Mouse (Mus musculus) left cerebral cortex, postnatal 10 days (tissue): ENCODE data around the gene Crat. TPM values are rescaled to one million over a fixed set of nuclear protein-coding genes. Genes with fewer than 3 reads are reported as not detected.
A peak's percentile ranks its signal among the peaks of the same experiment; 100 is the strongest.

Experiments used
- DNase-seq, 2 experiments: peaks; one replicate each; pipeline ENCODE4 v3.0.0; 2021 to 2022; ENCODE audit warnings: low spot score in 2 of 2, mixed read lengths in 1 of 2; ENCODE audit errors: extremely low spot score in 1 of 2
- intact Hi-C: fragments of 180-260 bp; cut with DNase I; formaldehyde crosslinking; loops from one replicate; pipeline ENCODE4 v1.15.1; 2025
- total RNA-seq, 2 experiments: library from RNA; stranded (reverse); gene quantifications; 2 replicates each; pipeline ENCODE4 v1.2.3; 2021

The Crat gene
- total RNA-seq, 2 experiments from 2014 or later, result 39.7 to 40.3 TPM

DNA sequence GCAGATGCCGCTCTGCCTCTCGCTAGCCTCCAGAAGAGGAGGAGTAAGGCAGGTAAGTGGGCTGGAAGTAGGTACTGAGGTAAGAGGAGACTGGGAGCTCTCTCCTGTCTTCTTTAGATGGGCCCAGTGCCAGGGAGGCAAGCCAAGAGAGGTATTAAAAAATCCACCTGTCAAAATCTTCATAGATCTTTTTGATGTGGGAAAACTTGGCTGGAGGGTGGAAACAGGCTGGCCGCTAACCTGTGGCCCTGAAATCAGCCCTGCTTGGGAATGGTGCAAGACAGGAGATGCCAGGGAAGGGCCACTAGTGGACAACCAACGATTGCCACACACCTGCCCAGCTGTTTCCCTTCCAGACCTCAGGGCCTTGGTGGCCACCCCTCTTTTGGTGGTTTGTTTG is 1.5 kb downstream of the Crat start:
- intact Hi-C loops, result no loop called here
- DNase-seq, result no peak

DNA sequence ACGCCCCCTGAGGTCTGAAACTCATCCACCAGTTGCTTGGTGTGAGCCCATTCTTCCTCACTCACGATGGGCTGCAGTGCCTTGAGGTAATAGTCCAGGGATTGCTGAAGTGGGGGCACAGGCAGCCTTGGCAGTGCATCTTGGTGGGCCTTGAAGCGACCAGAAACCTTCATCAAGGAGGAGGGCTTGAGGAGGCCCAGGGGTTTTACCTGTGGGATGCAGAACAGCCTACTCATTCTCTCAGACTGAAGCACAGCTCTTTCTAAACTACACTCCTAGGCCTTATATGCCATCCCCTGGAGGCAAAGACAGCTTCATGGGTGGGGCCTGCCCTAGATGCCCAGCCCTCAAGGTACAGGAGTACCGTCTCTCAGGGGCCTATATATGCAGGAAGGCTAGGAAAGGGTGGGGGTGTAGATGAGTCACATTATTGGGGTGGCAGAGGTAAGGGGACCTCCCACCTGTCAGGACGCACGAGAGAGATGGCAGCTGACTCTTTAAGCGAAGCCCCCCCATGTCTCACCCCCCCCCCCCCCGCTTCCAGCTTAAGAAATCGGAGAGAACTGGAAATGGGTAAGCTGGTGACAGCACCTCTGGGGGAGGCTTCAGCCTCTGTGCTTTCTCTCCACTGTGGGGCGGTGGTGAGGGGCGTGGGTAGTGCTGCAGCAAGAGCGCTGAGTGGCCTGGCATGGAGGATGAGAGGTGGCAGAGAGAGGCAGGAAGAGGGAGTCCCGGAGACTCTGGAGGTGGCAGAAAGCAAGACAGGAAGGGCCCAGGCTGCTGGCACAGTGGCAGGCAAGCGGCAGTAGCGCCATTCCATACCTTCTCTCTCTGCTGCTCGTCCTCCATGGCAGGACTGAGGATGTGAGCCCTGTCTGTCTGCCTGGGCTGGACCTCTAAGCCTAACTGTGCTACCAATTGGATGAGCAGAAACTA is 2.3 kb downstream of the Crat start:
- intact Hi-C loops, result no loop called here

DNA sequence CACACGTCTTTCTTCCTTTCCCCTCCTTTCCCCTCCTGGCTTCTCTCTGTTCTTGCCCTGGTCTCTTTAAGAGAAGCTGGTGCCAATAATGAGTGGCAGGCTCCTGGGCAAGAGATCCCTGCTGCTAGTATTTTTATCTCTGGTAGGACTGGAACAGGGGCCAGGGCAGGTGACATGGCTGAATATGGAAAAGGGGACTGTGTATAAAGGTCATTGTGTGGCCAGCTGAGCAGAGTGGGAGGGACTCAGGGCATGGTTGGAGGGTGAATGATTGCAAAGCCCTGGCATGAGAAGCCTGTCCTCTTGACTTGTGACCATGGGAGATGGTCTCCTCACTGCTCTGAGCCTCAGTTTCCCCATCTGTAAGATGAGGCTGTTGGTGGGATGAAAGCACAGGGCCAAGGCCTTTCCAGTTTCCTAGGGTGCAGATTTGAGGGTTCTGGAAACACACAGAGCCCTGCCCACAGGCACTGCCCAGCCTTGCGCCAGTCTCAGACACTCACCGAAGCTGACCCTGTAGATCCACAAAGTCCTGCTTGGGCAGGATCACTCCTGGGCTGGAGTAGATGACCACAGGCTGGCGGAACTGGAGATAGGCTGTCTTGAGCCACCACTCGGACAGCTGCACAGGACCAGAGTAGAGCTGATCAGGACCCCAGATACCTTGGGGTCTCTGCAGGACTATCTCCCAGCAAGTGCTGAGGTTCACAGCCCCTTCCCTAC is 6.0 kb downstream of the Crat start:
- intact Hi-C loops, result no loop called here
- DNase-seq, result no peak

More for the DNA sequence above, 2.3 kb downstream of the Crat start:
- peak in 1 of 2 experiments; percentile 65 for DNase-seq

DNA sequence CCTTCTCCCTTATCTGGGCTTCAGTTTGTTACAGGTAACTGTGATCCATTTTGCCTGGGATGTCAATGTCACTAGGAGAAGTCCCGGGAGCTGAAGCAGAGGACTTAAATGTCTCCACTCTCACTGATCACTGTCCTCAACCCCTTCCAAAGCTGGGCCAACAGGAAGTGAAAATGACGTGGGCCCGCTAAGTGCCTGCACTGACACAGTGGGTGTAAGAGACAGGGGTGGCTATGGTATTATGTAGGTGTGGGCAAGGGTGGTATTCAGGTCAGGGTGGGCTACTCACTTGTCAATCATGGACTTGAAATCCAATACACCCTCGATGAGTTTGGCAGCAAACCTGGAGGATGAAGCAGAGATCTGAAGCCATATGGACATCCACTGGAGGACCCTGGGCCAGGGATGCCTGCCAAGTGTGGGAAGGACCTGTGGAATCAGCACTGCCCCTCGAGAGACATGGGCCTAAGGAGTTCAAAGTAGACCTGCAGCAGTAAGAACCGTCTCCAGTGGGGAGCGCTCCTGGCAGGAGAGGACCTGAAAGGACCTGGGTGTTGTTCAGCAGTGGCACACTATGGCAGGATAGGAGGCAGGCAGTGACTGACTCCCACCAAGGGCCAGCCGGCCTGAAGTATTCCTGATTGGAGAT is 7.0 kb downstream of the Crat start:
- intact Hi-C loops, result no loop called here
- DNase-seq, result no peak

DNA sequence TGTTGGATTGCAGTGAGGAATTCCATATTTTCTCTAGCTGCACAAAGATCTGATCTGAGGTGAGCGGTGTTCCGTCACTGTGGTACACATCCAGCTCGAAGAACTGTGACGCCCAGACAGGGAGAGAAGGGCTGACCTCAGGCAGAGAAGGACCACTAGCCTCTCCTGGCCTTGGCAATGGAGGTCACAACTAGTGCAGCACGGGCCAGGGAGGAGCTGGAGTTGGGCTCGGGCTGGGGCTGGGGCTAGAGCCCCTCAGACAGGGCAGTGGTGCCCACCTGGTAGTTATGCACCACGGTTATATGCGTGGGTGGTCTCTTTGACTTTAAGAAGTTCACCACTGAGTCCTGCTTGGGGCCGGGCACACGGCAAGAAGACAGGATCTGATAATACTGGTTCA is 7.8 kb downstream of the Crat start:
- DNase-seq, result no peak
- intact Hi-C loops, result no loop called here

GRCm38 (mm10) chr2:30407221-30407620 is 8.4 kb downstream of the Crat start:
- DNase-seq, result no peak
- intact Hi-C loops, result no loop called here

- DNase-seq, result no peak
- intact Hi-C loops, result no loop called here
These were observed 11.7 kb downstream of the Crat start for GRCm38 (mm10) chr2:30403870-30404269.

DNA sequence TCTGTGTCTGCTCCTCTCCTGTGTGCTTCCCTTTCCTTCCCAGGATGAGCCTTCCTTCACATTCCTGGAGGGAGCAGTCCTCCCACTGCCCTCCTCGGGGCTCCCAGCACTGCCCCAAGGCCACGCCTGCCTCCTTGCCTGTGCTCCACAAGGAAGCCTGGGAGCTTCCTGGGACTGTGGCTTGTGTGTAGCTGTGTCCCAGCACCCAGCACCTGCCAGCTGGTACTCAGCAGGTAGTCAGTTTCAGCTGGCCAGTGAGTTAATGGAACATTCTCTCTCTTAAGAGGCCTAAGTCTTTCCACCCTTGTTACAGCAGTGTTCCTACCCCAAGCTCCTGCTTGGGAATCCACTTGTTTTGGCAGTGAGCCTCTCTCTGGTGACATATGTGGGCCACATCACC is 12.8 kb downstream of the Crat start:
- DNase-seq, result no peak
- intact Hi-C loops, result no loop called here

DNA sequence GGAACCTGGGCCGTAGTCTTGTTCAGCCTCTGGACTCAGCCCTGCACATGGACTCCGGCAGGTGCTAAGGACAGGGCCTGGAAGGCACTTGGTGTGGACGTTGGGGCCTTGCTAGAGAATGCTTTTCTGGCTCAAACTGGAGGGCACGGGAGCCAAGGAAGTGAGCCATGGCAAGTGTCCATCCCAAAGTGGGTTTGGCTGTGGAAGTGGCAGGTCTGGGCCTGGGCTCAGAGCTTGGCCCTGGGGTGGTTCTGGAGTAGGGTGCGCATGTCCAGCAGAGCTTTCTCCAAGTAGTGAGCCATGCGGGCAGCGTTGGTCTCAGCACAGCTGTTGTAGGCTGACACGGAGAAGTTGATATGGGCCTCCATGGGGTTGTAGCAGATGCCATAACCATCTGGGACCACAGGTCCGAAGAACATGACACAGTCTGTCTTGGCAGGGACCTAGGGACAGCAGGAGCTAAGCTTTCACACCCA is 13.2 kb downstream of the Crat start:
- DNase-seq, result no peak
- intact Hi-C loops, result no loop called here

GRCm38 (mm10) chr2:30401581-30401980 is 14.0 kb downstream of the Crat start:
- no peak for DNase-seq
- intact Hi-C loops, result no loop called here

- intact Hi-C loops, result no loop called here
- DNase-seq, result no peak
These were observed 16.1 kb downstream of the Crat start for GRCm38 (mm10) chr2:30399191-30400171.

GRCm38 (mm10) chr2:30397986-30398512 is 17.6 kb downstream of the Crat start:
- no peak for DNase-seq
- intact Hi-C loops, result no loop called here

DNA sequence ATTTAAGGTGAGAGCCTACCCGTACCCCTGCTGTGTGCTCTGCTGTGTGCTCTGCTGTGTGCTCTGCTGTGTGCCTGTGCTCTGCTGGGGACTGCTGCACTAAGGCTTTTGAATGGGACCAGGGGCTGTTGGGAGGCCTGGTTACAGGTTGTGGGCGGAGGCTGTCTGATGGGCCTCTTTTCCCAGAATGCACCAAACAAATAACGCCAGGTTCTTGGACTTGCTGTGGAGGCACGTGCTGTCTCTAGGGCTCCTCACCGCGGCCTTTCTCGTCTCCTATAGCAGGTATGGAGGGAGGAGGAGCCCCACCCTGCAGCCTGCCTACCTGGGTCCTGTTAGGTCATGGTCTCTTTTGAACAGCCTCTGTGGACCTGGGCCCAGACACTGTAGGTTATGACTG is 19.4 kb downstream of the Crat start:
- DNase-seq, result no peak
- intact Hi-C loops, result no loop called here

DNA sequence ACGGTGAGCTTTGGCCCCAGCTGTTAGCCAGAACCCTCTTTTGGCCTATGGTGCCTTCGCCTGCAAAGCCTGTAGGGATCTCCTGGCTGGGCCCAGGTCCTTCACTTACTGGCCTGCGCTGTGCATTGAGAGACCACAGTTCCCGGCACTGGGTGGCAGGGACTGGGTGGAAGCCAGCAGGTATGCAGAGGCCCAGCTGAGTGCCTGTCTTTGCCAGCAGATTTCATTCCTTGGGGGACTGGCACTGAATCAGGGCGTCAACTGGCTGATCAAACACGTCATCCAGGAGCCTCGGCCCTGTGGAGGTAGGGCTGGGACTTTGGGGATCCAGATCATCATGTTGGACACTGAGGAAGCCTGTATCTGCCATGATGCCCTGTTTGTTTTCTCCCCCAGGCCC is 19.9 kb downstream of the Crat start:
- intact Hi-C loops, result no loop called here

GRCm38 (mm10) chr2:30393370-30393656 is 22.3 kb downstream of the Crat start:
- DNase-seq, result no peak
- intact Hi-C loops, result no loop called here

More for the DNA sequence above, 19.9 kb downstream of the Crat start:
- no peak for DNase-seq

DNA sequence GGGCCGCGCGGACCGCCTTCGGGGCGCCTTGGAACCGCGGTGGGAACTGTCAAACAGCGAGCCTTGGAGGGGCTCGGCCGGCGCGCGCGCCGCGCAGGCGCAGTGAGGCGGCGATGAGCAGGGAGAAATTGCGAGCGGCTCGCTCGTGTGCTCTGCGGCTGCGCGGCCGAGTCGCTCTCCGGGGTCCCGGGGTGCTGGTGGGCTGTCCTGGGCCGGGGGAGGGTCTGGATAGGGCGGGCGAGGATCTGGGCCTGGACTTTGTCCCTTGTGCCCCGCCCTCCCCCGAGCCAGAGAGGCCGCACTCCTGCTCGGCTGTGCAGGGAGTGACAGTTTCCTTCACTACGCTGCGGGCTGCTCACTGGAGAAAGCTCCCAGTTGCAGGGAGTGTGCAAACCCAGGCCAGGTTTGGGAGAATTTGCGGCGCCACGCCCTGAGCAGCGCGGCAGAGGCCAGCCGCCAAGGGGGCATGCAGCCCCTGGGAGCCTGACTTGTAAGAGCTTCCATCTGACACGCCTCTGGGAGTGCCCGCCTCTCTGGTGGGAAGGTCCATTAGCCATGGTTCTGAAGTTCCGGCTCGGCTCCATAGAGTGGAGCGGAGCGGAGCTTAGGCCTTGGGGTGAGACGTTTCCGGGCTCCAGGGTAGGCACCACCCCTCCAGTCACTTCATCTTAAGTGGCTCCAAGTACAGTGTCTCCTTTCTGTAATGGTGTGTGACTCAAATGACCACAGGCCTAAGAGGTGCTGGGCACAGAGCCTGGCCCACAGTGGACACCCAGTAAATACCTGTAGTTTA is 22.8 kb downstream of the Crat start:
- peak in 1 of 2 experiments; percentile 91 for DNase-seq
- intact Hi-C loops, result no loop called here

DNA sequence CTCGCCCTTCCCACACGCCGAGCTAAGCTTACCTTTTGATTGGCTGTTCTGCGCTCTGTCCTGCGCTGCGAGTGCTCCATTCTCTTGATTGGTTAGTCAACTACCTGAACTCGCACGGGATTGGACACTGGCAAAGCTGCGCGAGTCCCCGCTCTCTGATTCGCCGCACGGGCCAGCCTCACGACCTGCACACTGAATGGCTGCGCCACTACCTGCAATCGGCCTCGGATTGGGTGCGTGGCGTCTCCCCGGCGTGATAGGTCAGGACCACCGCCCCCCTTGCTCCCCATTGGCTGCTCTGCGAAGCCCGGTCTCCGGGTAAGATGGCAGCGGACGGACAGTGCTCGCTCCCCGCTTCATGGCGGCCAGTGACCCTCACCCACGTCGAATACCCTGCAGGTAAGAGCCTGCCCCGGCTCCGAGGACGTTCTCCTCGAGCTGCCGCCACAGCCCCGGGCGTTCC is 23.5 kb downstream of the Crat start, which contains the start of gene Dolpp1:
Dolpp1 (plus strand) TSS at position 141 of the 463 bp plus-strand sequence.
- intact Hi-C loops, result no loop called here
- DNase-seq, result peak; percentile 99
